Mouse (Mus musculus): ENCODE results near the gene Gm49721. TPM values are rescaled to one million over a fixed set of nuclear protein-coding genes. Genes with fewer than 3 reads are reported as not detected.
"Not testable (repeated sequence)": the region's sequence is repeated elsewhere in the genome, so short reads cannot be mapped to it uniquely, and the experiment has no call there.

Gene Gm49721
- polyA plus RNA-seq, 1 experiment from 2014 or later, result 0.38 TPM

GRCm38 (mm10) chr17:7033192-7034166 lies 54.8 kb downstream of the Gm49721 start:
- WGBS, result 55% methylated on average over 2 of the region's 17 CpGs
- not testable (repeated sequence) for H3K36me3 ChIP-seq; H3K27ac ChIP-seq; H3K4me2 ChIP-seq (replicated peaks); H3K27me3 ChIP-seq (replicated peaks); H3K9ac ChIP-seq; ATAC-seq (ENCODE audit: low FRiP score, low read depth); H3K4me1 ChIP-seq; H3K9me3 ChIP-seq; H3K4me3 ChIP-seq

GRCm38 (mm10) chr17:7068997-7069539 lies 90.4 kb downstream of the Gm49721 start:
- not testable (repeated sequence) for H3K27me3 ChIP-seq (replicated peaks); ATAC-seq (ENCODE audit: low FRiP score, low read depth)
- 43% methylated on average over 2 of the region's 4 CpGs for WGBS

GRCm38 (mm10) chr17:7069561-7070240 lies 91.0 kb downstream of the Gm49721 start:
- H3K27me3 ChIP-seq (replicated peaks); H3K27ac ChIP-seq; H3K4me3 ChIP-seq; H3K9ac ChIP-seq; H3K4me1 ChIP-seq; H3K36me3 ChIP-seq; H3K9me3 ChIP-seq; ATAC-seq (ENCODE audit: low FRiP score, low read depth); H3K4me2 ChIP-seq (replicated peaks): not testable (repeated sequence)
- 59% methylated on average over 6 of the region's 7 CpGs for WGBS

More at GRCm38 (mm10) chr17:7068997-7069539, 90.4 kb downstream of the Gm49721 start:
- not testable (repeated sequence) for H3K36me3 ChIP-seq; H3K4me2 ChIP-seq (replicated peaks); H3K4me3 ChIP-seq; H3K9me3 ChIP-seq; H3K4me1 ChIP-seq; H3K9ac ChIP-seq; H3K27ac ChIP-seq

- not testable (repeated sequence) for H3K9ac ChIP-seq; H3K27me3 ChIP-seq (replicated peaks); H3K4me1 ChIP-seq; H3K36me3 ChIP-seq; H3K4me3 ChIP-seq; H3K9me3 ChIP-seq; H3K27ac ChIP-seq; H3K4me2 ChIP-seq (replicated peaks)
- 45% methylated on average over 3 of the region's 3 CpGs for WGBS
- ATAC-seq (ENCODE audit: low FRiP score, low read depth), result peak; percentile 41; the same call in 1 of the 2 replicates
Measured at GRCm38 (mm10) chr17:7074494-7074893, 95.8 kb downstream of the Gm49721 start.

- not testable (repeated sequence) for H3K4me3 ChIP-seq; H3K27me3 ChIP-seq (replicated peaks); H3K9ac ChIP-seq; ATAC-seq (ENCODE audit: low FRiP score, low read depth); H3K36me3 ChIP-seq; H3K9me3 ChIP-seq; H3K4me1 ChIP-seq; H3K4me2 ChIP-seq (replicated peaks); H3K27ac ChIP-seq
- 89% methylated on average over 5 of the region's 6 CpGs for WGBS
Measured at GRCm38 (mm10) chr17:7075519-7075918, 96.8 kb downstream of the Gm49721 start.

GRCm38 (mm10) chr17:7079558-7079957 lies 100.9 kb downstream of the Gm49721 start:
- not testable (repeated sequence) for H3K4me1 ChIP-seq; H3K9me3 ChIP-seq; H3K9ac ChIP-seq; H3K4me3 ChIP-seq; ATAC-seq (ENCODE audit: low FRiP score, low read depth); H3K27me3 ChIP-seq (replicated peaks); H3K36me3 ChIP-seq; H3K27ac ChIP-seq; H3K4me2 ChIP-seq (replicated peaks)
- 0% methylated on average over 1 of the region's 4 CpGs for WGBS

GRCm38 (mm10) chr17:7084523-7084922 lies 105.8 kb downstream of the Gm49721 start:
- H3K27me3 ChIP-seq (replicated peaks); H3K36me3 ChIP-seq; H3K27ac ChIP-seq; ATAC-seq (ENCODE audit: low FRiP score, low read depth); H3K4me1 ChIP-seq; H3K9me3 ChIP-seq; H3K4me3 ChIP-seq; H3K4me2 ChIP-seq (replicated peaks); H3K9ac ChIP-seq: not testable (repeated sequence)
- WGBS, result no CpG with 5 or more reads among the region's 5 CpGs

GRCm38 (mm10) chr17:7085469-7086168 lies 106.9 kb downstream of the Gm49721 start:
- not testable (repeated sequence) for H3K27me3 ChIP-seq (replicated peaks); H3K9ac ChIP-seq; H3K4me2 ChIP-seq (replicated peaks); H3K4me1 ChIP-seq; H3K4me3 ChIP-seq; H3K27ac ChIP-seq; H3K9me3 ChIP-seq; H3K36me3 ChIP-seq; ATAC-seq (ENCODE audit: low FRiP score, low read depth)
- no CpG with 5 or more reads among the region's 12 CpGs for WGBS

- ATAC-seq (ENCODE audit: low FRiP score, low read depth); H3K27me3 ChIP-seq (replicated peaks); H3K27ac ChIP-seq; H3K9ac ChIP-seq; H3K4me1 ChIP-seq; H3K4me2 ChIP-seq (replicated peaks); H3K36me3 ChIP-seq; H3K9me3 ChIP-seq; H3K4me3 ChIP-seq: not testable (repeated sequence)
- 67% methylated on average over 7 of the region's 8 CpGs for WGBS
Measured at GRCm38 (mm10) chr17:7086836-7087235, 108.1 kb downstream of the Gm49721 start.

Other genes with a start within 250 kb of the Gm49721 start
- gene Ezr, start 196.1 kb upstream of the Gm49721 start, polyA plus RNA-seq (2016; fragmentation: Nextera tagmentation; extraction: Ambion mirVana), result 67.1 and 87.8 TPM in 2 replicates
- 39.4 and 41.6 TPM in 2 replicates for gene Rsph3b, start 30.2 kb upstream of the Gm49721 start, polyA plus RNA-seq (2016; fragmentation: Nextera tagmentation; extraction: Ambion mirVana)
- gene Tagap1, start 17.7 kb upstream of the Gm49721 start, polyA plus RNA-seq (2016; fragmentation: Nextera tagmentation; extraction: Ambion mirVana), result 50.4 and 55.7 TPM in 2 replicates
- 105 and 110 TPM in 2 replicates for gene Rnaset2b, start 8.3 kb upstream of the Gm49721 start, polyA plus RNA-seq (2016; fragmentation: Nextera tagmentation; extraction: Ambion mirVana)
- gene Gm1604a, start 46.7 kb downstream of the Gm49721 start, polyA plus RNA-seq (2016; fragmentation: Nextera tagmentation; extraction: Ambion mirVana), result not detected in 2 replicates
- 36.8 and 40.7 TPM in 2 replicates for gene Rps6ka2, start 191.2 kb downstream of the Gm49721 start, polyA plus RNA-seq (2016; fragmentation: Nextera tagmentation; extraction: Ambion mirVana)